Mouse (Mus musculus) olfactory bulb, adult 2 months (tissue): ENCODE results near the gene Capn8.

Experiments used
- CTCF ChIP-seq: fragments of 200-500 bp; IDR thresholded peaks from 2 replicates; pipeline ENCODE4 v1.5.1; 2012; ENCODE audit warnings: low read depth, mild to moderate bottlenecking, low read length, moderate library complexity; ENCODE audit not compliant: insufficient read depth
- POLR2A ChIP-seq: fragments of 200-500 bp; IDR thresholded peaks from 2 replicates; pipeline ENCODE4 v1.6.1; 2012; ENCODE audit warnings: mild to moderate bottlenecking, low read depth, low read length, moderate library complexity; ENCODE audit not compliant: insufficient read depth

GRCm38 (mm10) chr1:182679582-182679981 lies 114.8 kb downstream of the Capn8 start:
- TF ChIP-seq CTCF (no peak), POLR2A (no peak)
